Mouse (Mus musculus) kidney, adult 2 months (tissue): ENCODE measurements at regions not wholly inside any gene's neighbourhood (a gene's known extent, or its start where the extent isn't known, plus 50 kb on each side); places are given as distances from the start of the nearest gene placed in this dataset.

Experiments used
- CTCF ChIP-seq: fragments of 200-500 bp; conservative IDR thresholded peaks from 2 replicates; pipeline ENCODE4 v1.5.1; 2011; ENCODE audit warnings: low read depth, mild to moderate bottlenecking, control low read depth, low read length, moderate library complexity, mixed read lengths; ENCODE audit not compliant: insufficient read depth, insufficient read length
- POLR2A ChIP-seq: fragments of 200-500 bp; IDR thresholded peaks from one replicate; pipeline ENCODE4 v1.6.1; 2011; ENCODE audit warnings: low read depth, low read length, control low read depth

DNA sequence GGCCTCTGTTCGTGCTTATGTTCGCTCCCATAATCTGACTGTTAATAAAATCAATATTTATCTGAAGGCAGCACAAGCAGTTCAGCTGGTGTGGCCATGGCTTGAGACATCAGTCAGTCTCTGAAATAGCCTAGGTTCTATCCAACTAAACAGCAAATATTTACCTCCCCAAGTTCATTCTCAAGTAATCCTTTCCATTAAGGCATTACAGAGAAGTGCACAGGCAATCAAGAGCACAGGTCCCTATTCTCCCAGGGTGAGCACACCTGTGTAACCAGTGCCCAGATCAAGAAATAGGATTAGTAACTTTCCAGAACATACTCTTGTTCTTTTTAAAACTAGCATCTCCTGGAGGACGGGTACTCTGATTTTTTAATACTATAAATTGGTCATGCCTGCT lies 199.2 kb upstream of the Bmp2 start:
- TF ChIP-seq CTCF: no peak
- TF ChIP-seq POLR2A: no peak
